Mouse (Mus musculus) small intestine, adult 2 months (tissue): Measurements from ENCODE around the gene Coil. TPM values are rescaled to one million over a fixed set of nuclear protein-coding genes. Genes with fewer than 3 reads are reported as not detected.

Source experiments
- H3K27ac ChIP-seq: fragments of 200-500 bp; 2 replicates; pipeline ENCODE4 v1.5.1; 2012; ENCODE audit warnings: low read depth, low read length, control low read depth, inconsistent platforms; ENCODE audit not compliant: insufficient read depth
- H3K27me3 ChIP-seq: fragments of 200-500 bp; 2 replicates; pipeline ENCODE4 v1.6.1; 2012; ENCODE audit warnings: mild to moderate bottlenecking, moderate library complexity, low read length, inconsistent platforms; ENCODE audit not compliant: control insufficient read depth, insufficient read depth
- H3K36me3 ChIP-seq: fragments of 200-500 bp; 2 replicates; pipeline ENCODE4 v1.6.1; 2012; ENCODE audit warnings: mild to moderate bottlenecking, low read length, control low read depth, inconsistent platforms; ENCODE audit not compliant: control insufficient read depth, insufficient read depth
- H3K4me1 ChIP-seq: fragments of 200-500 bp; 2 replicates; pipeline ENCODE4 v1.6.1; 2012; ENCODE audit warnings: low read length, inconsistent platforms, mixed read lengths; ENCODE audit not compliant: control insufficient read depth, insufficient read depth, insufficient read length
- H3K4me3 ChIP-seq: fragments of 200-500 bp; 2 replicates; pipeline ENCODE4 v1.5.1; 2012; ENCODE audit warnings: low read depth, mild to moderate bottlenecking, control low read depth, inconsistent platforms, low read length, moderate library complexity
- CTCF ChIP-seq: fragments of 200-500 bp; IDR thresholded peaks from 2 replicates; pipeline ENCODE4 v1.5.1; 2012; ENCODE audit warnings: low read depth, mild to moderate bottlenecking, control low read depth, inconsistent platforms, low read length, moderate library complexity, mixed read lengths; ENCODE audit not compliant: insufficient replicate concordance, insufficient read length; ENCODE audit errors: extremely low read depth
- POLR2A ChIP-seq: fragments of 200-500 bp; IDR thresholded peaks from 2 replicates; pipeline ENCODE4 v1.6.1; 2012; ENCODE audit warnings: low read depth, mild to moderate bottlenecking, control low read depth, inconsistent platforms, low read length, moderate library complexity
- WGBS: fragments of 180-500 bp; shearing (Covaris S2); methylation state at CpG from one replicate; pipeline ENCODE4 v1.1.7; 2018; 5-methylcytosine and 5-hydroxymethylcytosine counted together
- polyA plus RNA-seq: library from polyadenylated mRNA; depleted of rRNA; stranded (reverse); fragments of >200 nt; gene quantifications from 2 replicates; pipeline ENCODE4 v1.2.3, GENCODE M21; 2012

Coil gene
- polyA plus RNA-seq, 1 experiment: 1.4 TPM

DNA sequence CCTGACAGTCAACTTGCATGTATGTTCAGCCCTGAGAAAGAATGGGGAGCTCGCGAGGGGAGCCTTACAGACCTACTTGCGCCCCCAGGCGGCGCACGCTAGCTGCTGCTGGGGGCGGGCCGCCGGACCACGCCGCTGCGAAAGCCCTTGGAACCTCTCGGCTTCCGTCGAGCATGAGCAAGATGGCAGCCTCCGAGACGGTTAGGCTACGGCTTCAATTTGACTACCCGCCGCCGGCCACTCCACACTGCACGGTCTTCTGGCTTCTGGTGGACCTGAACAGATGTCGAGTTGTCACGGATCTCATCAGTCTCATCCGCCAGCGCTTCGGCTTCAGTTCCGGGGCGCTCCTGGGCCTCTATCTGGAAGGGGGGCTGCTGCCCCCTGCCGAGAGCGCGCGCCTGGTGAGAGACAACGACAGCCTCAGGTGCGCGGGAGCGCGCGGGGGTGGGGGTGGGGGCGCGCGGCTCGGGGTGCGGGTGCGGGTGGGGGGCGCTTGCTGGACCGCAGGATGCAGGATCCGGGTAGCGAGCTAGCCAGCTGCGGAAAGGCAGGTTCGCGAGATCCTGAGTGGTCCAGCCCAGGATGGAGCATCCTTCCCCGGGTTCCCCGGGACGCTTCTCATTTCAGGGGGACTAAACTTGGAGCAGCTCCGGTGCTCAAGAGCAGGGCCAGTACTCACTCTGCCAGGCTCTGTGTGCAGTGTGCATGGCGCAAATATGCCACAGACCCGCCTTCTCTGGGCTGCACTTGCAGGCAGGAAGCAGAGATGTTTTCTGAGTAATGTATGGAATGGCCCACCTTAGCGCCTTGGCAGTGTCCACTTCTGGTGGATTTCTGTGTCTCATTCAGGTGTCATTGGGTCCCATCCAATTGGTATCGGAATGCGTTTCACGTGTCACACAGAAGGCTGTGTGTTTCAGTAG is 4.0 kb downstream of the Coil start:
- 0 out of 2 replicates have a peak overlapping the region, but pooled peaks have one; percentile 32 for H3K27ac ChIP-seq
- H3K36me3 ChIP-seq: no peaks in the 10 kb centered on the region
- H3K27me3 ChIP-seq: no peaks in the 10 kb centered on the region; the same call in 1 of the 2 replicates
- under 1% methylated on average over 61 of the region's 62 CpGs for WGBS
- no peaks in the 10 kb centered on the region; the same call in 1 of the 2 replicates for H3K4me1 ChIP-seq
- TF ChIP-seq POLR2A (no peak; the same call in 1 of the 2 replicates), CTCF (peak; percentile 86)
- H3K4me3 ChIP-seq: peak overlapping the region; percentile 99

- Histone ChIP-seq H3K4me3 (no peak overlapping the region), H3K27me3 (no peaks in the 10 kb centered on the region), H3K27ac (no peak overlapping the region), H3K36me3 (peaks cover 1% of the 10 kb centered on the region; the same call in 1 of the 2 replicates), H3K4me1 (no peaks in the 10 kb centered on the region; the same call in 1 of the 2 replicates)
- WGBS: 98% methylated on average over 2 of the region's 2 CpGs
- no peak for TF ChIP-seq POLR2A
- TF ChIP-seq CTCF: peak; percentile 25; the same call in 1 of the 2 replicates
These were observed 6.3 kb downstream of the Coil start for GRCm38 (mm10) chr11:88976320-88976719.

DNA sequence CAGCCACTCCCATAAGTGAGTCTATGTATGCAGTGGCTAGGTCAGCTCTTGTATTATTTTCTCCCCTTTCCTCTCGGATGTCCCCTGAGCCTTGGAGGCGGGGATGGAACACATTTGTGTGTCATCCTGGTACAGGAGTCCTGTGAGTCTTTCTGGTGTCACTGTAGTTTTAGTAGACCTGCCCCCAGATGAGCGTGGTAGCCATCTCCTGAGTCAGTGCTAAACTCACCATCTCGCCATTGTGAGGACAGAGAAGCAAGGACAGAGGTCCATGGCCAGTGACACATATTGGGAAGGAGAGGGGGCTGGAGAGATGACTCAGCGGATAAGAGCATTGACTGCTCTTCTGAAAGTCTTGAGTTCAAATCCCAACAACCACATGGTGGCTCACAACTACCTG is 7.1 kb downstream of the Coil start:
- Histone ChIP-seq H3K36me3 (peaks cover 2% of the 10 kb centered on the region; the same call in 1 of the 2 replicates), H3K4me1 (no peaks in the 10 kb centered on the region; the same call in 1 of the 2 replicates), H3K27ac (no peak overlapping the region), H3K27me3 (no peaks in the 10 kb centered on the region), H3K4me3 (no peak overlapping the region)
- WGBS: 89% methylated on average over 5 of the region's 5 CpGs
- TF ChIP-seq POLR2A (no peak), CTCF (no peak)

DNA sequence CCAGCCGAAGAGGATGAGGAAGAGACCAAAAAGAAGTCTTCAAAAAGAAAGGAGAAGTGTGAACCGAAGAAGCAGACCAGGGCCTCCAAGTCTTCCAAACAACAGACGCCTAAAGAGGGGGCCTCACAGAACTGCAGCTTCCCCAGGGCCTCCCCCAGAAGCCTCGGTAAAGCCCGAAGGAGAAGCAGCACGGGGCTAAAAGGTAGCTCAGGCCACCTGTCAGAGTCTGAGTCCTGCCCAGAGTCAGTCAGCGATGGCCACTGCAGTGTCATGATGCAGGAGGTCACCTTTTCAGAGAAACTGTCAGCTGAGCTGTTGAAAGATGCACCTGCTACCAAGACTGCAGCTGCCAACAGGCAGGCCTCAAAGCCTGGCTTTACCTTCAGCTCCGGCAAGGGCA is 11.3 kb downstream of the Coil start:
- Histone ChIP-seq H3K4me1 (no peaks in the 10 kb centered on the region), H3K36me3 (peaks cover 5% of the 10 kb centered on the region), H3K4me3 (no peak overlapping the region), H3K27ac (no peak overlapping the region), H3K27me3 (no peaks in the 10 kb centered on the region)
- no peak for TF ChIP-seq CTCF
- TF ChIP-seq POLR2A: no peak
- 85% methylated on average over 8 of the region's 8 CpGs for WGBS

DNA sequence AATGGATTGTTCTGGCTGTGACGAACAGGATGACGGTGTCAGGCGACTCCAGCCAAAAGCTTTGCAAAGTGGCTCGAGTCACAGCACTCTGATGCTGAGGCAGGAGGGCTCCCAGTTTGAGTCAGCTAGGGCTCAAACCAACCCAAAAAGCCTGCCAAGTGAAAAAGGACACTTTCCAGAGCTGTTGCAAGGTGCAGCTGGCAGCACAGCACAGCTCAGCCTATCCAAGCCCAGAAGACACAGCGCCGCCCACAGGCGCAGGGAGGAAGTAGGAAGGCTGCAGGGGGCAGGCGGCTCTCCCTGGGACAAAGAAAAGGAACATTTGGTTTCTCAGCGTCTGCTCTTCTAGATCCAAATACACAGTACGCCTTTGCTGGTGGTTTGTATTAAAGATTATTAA is 16.6 kb downstream of the Coil start:
- 92% methylated on average over 10 of the region's 10 CpGs for WGBS
- Histone ChIP-seq H3K36me3 (peaks cover 10% of the 10 kb centered on the region), H3K27me3 (no peaks in the 10 kb centered on the region), H3K27ac (no peak overlapping the region), H3K4me3 (no peak overlapping the region), H3K4me1 (peaks cover 2% of the 10 kb centered on the region; the same call in 1 of the 2 replicates)
- no peak for TF ChIP-seq CTCF
- no peak for TF ChIP-seq POLR2A

- TF ChIP-seq CTCF: no peak
- no peak for TF ChIP-seq POLR2A
- Histone ChIP-seq H3K4me1 (peaks cover 2% of the 10 kb centered on the region; the same call in 1 of the 2 replicates), H3K4me3 (no peak overlapping the region), H3K27me3 (no peaks in the 10 kb centered on the region), H3K36me3 (peaks cover 8% of the 10 kb centered on the region), H3K27ac (no peak overlapping the region)
- 77% methylated on average over 5 of the region's 5 CpGs for WGBS
These were observed 18.9 kb downstream of the Coil start for GRCm38 (mm10) chr11:88988956-88989355.

DNA sequence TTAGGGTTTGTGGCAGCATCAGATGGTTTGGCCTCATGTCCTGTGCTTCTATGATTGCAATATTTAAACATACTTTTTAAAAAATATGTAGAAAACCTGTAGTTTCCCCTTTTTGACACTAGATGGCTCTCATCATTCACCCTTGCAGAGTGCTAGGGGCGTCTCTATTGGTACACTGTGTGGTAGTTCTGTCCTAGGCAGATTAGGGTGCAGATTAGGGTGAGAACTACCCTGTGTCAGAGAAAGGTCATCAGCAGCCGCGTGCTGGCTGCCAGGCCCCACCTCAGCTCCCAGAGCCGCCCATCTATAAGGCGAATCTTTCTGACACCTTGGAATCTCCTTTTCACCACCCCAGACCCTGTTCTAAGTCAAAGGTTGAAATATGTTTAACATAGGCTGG is 19.5 kb downstream of the Coil start:
- peaks cover 7% of the 10 kb centered on the region for H3K36me3 ChIP-seq
- 63% methylated on average over 5 of the region's 5 CpGs for WGBS
- no peak overlapping the region for H3K27ac ChIP-seq
- peaks cover 2% of the 10 kb centered on the region; the same call in 1 of the 2 replicates for H3K4me1 ChIP-seq
- no peaks in the 10 kb centered on the region for H3K27me3 ChIP-seq
- no peak overlapping the region for H3K4me3 ChIP-seq
- TF ChIP-seq POLR2A: no peak
- peak; percentile 36; the same call in 1 of the 2 replicates for TF ChIP-seq CTCF
